Mouse (Mus musculus) regulatory T cell (primary cell): ENCODE results near the gene Gprc5a.

ENCODE experiments used
- in situ Hi-C: fragments of 300-600 bp; cut with MboI, MseI; formaldehyde crosslinking; loops from one replicate; pipeline ENCODE4 v1.15.1; 2025; ENCODE audit warnings: high pct_unique_total_duplicates

Gene Gprc5a

GRCm38 (mm10) chr6:135065236-135065957 is at the start of gene Gprc5a:
Gene Gprc5a (plus strand): TSS chr6:135065651.
- in situ Hi-C loops: no loop called here

- in situ Hi-C loops: no loop called here
Measured at GRCm38 (mm10) chr6:135017211-135017610, 48.2 kb upstream of the Gprc5a start.

- in situ Hi-C loops: no loop called here
Measured at GRCm38 (mm10) chr6:135019564-135019963, 45.9 kb upstream of the Gprc5a start.

DNA sequence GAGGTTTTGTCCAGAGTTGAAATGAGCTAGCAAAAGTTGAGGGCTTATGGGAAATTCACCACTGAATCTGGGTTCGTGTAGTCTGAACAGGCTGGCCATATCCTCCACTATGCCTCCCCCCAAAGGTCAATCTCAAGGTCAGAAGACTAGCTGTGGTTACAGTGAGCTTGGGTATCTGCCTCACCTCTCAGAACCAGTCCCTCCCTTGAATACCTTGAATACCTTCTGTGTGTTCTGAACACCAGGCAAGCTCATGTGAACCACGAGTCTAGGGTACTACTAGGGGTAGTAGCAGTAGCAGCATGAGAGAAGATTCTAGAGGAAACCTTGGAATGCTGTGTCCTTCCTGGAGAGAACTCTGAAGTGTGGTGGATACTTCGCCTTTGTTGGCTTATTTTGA is 43.8 kb upstream of the Gprc5a start:
- in situ Hi-C loops: no loop called here

- in situ Hi-C loops: no loop called here
Measured at GRCm38 (mm10) chr6:135023379-135023778, 42.1 kb upstream of the Gprc5a start.

GRCm38 (mm10) chr6:135024781-135025420 is 40.5 kb upstream of the Gprc5a start:
- in situ Hi-C loops: no loop called here

GRCm38 (mm10) chr6:135026232-135026631 is 39.2 kb upstream of the Gprc5a start:
- in situ Hi-C loops: no loop called here

DNA sequence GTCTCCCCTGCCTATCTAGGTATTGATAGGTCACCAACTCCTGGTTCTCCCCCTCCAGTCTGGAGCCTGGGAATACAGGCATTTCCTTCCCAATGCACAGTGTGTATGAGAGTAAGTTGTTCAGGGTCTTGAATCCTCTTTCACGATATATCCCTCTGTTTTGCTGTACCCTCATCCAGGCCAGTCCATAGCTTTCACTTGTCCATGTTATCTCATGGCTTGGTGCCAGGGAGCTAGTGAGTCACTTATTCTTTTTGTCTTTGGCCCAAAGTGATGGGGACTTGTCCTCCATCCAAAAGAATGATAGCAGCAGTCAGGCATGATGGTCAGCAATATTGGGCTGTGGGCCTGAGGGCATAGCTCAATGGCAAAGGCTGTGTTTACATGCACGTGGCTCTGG is 38.7 kb upstream of the Gprc5a start:
- in situ Hi-C loops: no loop called here

GRCm38 (mm10) chr6:135029246-135029645 is 36.2 kb upstream of the Gprc5a start:
- in situ Hi-C loops: no loop called here

DNA sequence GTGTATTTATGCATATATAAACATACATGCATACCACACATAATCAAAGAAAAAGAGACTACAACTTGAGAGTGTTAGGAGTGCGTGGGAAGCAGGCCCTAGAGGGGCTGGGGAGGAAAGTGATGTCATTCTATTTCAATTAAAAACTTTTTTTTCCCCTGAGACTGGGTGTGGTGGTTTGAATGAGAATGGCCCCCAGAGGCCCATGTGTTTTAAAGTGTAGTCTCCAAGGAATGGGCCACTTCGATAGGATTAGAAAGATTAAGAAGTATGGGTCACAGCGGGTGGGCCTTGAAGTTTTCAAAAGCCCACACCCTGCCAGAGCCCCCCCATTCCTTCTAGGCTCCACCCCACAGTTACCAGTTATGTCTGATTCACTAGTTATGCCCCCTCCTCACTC is 26.8 kb upstream of the Gprc5a start:
- in situ Hi-C loops: no loop called here

DNA sequence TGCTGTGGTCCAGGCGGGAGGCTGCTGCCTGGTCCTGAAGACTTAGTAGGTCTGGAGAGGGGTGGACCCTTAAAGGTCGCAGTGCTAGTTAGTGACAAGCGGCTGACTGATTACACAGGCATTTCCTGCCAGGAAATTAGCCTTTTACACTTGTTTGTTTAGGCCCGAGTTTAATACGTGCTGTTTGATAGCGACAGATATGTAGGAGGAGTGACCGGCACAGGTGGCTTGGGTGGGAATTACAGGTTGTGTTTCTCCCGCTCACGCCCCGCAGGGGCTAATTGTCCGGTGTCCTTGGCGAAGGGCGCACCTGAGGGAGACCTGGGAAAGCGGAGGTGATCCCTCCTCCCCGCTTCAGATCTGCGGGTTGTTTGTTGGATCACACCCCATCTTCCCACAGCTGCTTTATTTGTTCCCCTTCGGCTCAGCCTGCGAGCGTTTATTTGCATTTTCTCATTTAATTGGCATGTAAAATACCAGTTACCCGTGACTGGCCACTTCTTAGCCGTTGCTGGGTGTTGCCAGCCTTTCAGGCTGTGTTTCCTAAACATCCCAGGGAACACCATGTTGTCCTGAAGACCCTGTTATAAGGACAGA is 25.1 kb upstream of the Gprc5a start:
- in situ Hi-C loops: no loop called here

DNA sequence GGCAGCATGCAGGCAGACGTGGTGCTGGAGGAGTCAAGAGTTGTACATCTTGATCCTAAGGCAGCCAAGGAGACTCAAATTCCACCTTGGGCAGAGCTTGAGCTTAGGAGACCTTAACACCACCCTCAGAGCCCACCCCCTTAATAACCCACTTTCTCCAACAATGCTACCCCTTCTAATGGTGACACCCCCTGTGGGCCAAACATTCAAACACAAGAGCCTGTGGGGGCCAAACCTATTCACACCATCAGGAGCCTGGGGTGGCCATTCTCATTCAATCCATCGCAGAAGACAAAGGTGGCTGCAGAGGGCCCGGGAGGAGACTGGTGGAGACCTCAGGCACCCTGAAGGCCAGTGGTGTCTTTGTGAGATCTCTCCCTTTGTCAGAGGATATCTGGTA is 23.5 kb upstream of the Gprc5a start:
- in situ Hi-C loops: no loop called here

- in situ Hi-C loops: no loop called here
Measured at GRCm38 (mm10) chr6:135047276-135047675, 18.2 kb upstream of the Gprc5a start.

DNA sequence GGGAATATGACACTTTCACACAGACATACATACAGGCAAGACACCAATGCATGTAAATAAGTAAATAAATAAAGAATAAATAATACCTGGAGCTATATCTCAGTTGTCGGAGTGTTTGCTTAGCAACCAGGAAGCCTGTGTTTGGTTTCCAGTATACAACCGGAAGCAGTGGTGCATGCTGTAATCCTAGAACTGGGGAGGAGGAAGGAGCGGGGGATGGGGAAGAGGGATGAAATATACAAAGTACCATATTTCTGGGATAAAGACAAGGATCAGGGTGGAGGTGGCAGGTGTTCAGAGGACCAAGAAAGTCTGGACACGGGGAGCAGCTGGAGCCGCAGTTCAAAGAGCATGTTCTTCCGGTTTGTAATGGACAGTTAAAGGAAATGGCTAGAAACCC is 16.9 kb upstream of the Gprc5a start:
- in situ Hi-C loops: no loop called here

- in situ Hi-C loops: no loop called here
Measured at GRCm38 (mm10) chr6:135048956-135049355, 16.5 kb upstream of the Gprc5a start.

DNA sequence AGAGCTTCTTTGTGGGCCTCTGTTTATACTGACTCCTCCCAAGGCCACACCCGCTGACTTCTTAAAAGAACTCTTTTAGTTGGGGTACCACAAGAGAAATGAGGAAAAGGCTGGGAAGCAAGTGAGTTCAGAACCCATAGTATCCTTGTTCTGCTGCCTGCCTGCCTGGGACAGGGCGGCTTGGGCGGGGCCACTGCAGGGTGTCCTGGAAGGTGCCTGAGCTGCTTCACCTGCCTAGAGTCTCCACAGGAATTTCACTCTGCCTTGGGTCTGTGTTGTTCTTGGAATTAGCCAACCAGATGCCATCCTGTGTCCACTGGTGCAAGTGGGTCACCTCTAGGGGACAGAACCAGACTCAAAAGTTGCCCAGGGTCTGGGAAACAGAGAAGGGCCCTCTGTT is 11.7 kb upstream of the Gprc5a start:
- in situ Hi-C loops: no loop called here

- in situ Hi-C loops: no loop called here
Measured at GRCm38 (mm10) chr6:135055882-135056281, 9.6 kb upstream of the Gprc5a start.

- in situ Hi-C loops: no loop called here
Measured at GRCm38 (mm10) chr6:135060728-135061127, 4.7 kb upstream of the Gprc5a start.

DNA sequence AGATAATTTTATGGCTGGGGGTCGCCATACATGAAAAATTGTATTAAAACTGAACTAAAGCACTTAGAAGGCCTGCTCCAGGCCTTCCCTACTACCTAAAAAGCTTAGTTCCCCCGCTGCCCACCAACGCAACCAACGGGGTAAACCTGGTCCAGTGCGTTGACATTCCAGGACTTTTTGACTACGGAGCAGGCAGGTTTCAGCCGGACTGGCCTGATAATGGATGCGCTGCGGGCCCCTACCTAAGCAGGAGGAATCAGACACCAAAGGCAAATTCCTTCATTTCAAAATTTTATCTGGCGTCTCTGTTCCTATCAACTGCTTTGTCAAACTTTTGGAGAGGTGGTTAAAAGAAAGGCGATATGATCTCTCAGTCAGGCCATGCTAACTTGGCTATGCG is 830 bp upstream of the Gprc5a start:
- in situ Hi-C loops: no loop called here

- in situ Hi-C loops: no loop called here
Measured at GRCm38 (mm10) chr6:135066795-135067445, 1.5 kb downstream of the Gprc5a start.

DNA sequence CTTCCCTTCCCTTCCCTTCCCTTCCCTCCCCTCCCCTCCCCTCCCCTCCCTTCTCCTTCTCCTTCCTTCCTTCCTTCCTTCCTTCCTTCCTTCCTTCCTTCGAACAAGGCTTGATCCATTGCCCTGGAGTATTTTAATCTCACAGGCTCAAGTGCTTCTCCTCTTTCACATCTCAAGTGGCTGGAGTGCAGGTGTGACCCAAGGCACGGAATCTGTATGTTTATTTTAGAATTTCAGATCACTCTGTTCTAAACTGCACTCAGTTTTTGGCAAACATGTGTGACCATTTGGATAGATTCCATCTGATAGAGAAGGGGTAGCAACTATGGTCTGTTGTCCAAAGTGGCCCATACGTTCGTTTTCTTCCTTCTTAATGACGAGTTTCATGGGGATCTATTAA is 2.8 kb downstream of the Gprc5a start:
- in situ Hi-C loops: no loop called here

GRCm38 (mm10) chr6:135069856-135070255 is 4.4 kb downstream of the Gprc5a start:
- in situ Hi-C loops: no loop called here

GRCm38 (mm10) chr6:135070347-135070746 is 4.9 kb downstream of the Gprc5a start:
- in situ Hi-C loops: no loop called here
